Mouse (Mus musculus): ENCODE data around the gene V1ra8. TPM values are rescaled to one million over a fixed set of nuclear protein-coding genes. Genes with fewer than 3 reads are reported as not detected.
"Not testable (repeated sequence)": the region's sequence is repeated elsewhere in the genome, so short reads cannot be mapped to it uniquely, and the experiment has no call there.

V1ra8 gene
- polyA plus RNA-seq (2015; fragmentation: Nextera tagmentation; extraction: Ambion mirVana), result not detected in 2 replicates

- WGBS (ENCODE audit: insufficient replicate concordance), result 45% methylated on average over 2 of the region's 2 CpGs
- not testable (repeated sequence) for H3K9me3 ChIP-seq (replicated peaks; ENCODE audit: control insufficient read depth, low read length); H3K4me3 ChIP-seq (ENCODE audit: low read depth, low read length); H3K27ac ChIP-seq (ENCODE audit: low read length); H3K36me3 ChIP-seq (ENCODE audit: control insufficient read depth, insufficient read depth); H3K4me2 ChIP-seq (ENCODE audit: low read depth, low read length); H3K9ac ChIP-seq (ENCODE audit: low read depth, low read length); H3K4me1 ChIP-seq (ENCODE audit: control insufficient read depth, low read depth, low read length); H3K27me3 ChIP-seq (ENCODE audit: control insufficient read depth, insufficient read depth, low read depth, low read length); ATAC-seq (ENCODE audit: low read depth)
Measured at GRCm38 (mm10) chr6:90202493-90202892, at the start of gene V1ra8. Gene V1ra8 (plus strand): TSS chr6:90202793.

GRCm38 (mm10) chr6:90160139-90160538, 42.5 kb upstream of the V1ra8 start:
- Histone ChIP-seq H3K9ac (ENCODE audit: low read depth, low read length) (no peak overlapping the region), H3K4me1 (ENCODE audit: control insufficient read depth, low read depth, low read length) (no peaks in the 10 kb centered on the region), H3K4me3 (ENCODE audit: low read depth, low read length) (no peak overlapping the region), H3K9me3 (replicated peaks; ENCODE audit: control insufficient read depth, low read length) (no peaks in the 10 kb centered on the region), H3K4me2 (ENCODE audit: low read depth, low read length) (no peak overlapping the region), H3K27ac (ENCODE audit: low read length) (no peak overlapping the region), H3K36me3 (ENCODE audit: control insufficient read depth, insufficient read depth) (no peaks in the 10 kb centered on the region), H3K27me3 (ENCODE audit: control insufficient read depth, insufficient read depth, low read depth, low read length) (no peaks in the 10 kb centered on the region)
- 66% methylated on average over 3 of the region's 3 CpGs for WGBS (ENCODE audit: insufficient replicate concordance)
- no peak for ATAC-seq (ENCODE audit: low read depth)

GRCm38 (mm10) chr6:90174508-90174907, 28.1 kb upstream of the V1ra8 start, which contains the start of gene Vmn1r52:
Gene Vmn1r52 (plus strand): TSS chr6:90174808.
- Histone ChIP-seq H3K27ac (ENCODE audit: low read length) (no peak within 1 kb of the TSS), H3K27me3 (ENCODE audit: control insufficient read depth, insufficient read depth, low read depth, low read length) (no peaks in the 10 kb centered on the region), H3K4me3 (ENCODE audit: low read depth, low read length) (no peak within 1 kb of the TSS), H3K4me1 (ENCODE audit: control insufficient read depth, low read depth, low read length) (no peaks in the 10 kb centered on the region), H3K9ac (ENCODE audit: low read depth, low read length) (no peak within 1 kb of the TSS), H3K36me3 (ENCODE audit: control insufficient read depth, insufficient read depth) (no peaks in the 10 kb centered on the region), H3K4me2 (ENCODE audit: low read depth, low read length) (no peak within 1 kb of the TSS), H3K9me3 (replicated peaks; ENCODE audit: control insufficient read depth, low read length) (no peaks in the 10 kb centered on the region)
- WGBS (ENCODE audit: insufficient replicate concordance), result 35% methylated on average over 2 of the region's 2 CpGs
- ATAC-seq (ENCODE audit: low read depth), result no peak

- WGBS (ENCODE audit: insufficient replicate concordance), result 53% methylated on average over 1 of the region's 1 CpGs
- no peaks in the 10 kb centered on the region for H3K9me3 ChIP-seq (replicated peaks; ENCODE audit: control insufficient read depth, low read length)
- ATAC-seq (ENCODE audit: low read depth), result no peak
- H3K4me3 ChIP-seq (ENCODE audit: low read depth, low read length), result no peak within 1 kb of the TSS
- no peak within 1 kb of the TSS for H3K9ac ChIP-seq (ENCODE audit: low read depth, low read length)
- no peaks in the 10 kb centered on the region for H3K27me3 ChIP-seq (ENCODE audit: control insufficient read depth, insufficient read depth, low read depth, low read length)
- H3K36me3 ChIP-seq (ENCODE audit: control insufficient read depth, insufficient read depth), result no peaks in the 10 kb centered on the region
- no peak within 1 kb of the TSS for H3K4me2 ChIP-seq (ENCODE audit: low read depth, low read length)
- H3K27ac ChIP-seq (ENCODE audit: low read length), result no peak within 1 kb of the TSS
- H3K4me1 ChIP-seq (ENCODE audit: control insufficient read depth, low read depth, low read length), result no peaks in the 10 kb centered on the region
Measured at GRCm38 (mm10) chr6:90224338-90224737, 21.7 kb downstream of the V1ra8 start, which contains the start of gene Vmn1r53. Gene Vmn1r53 (minus strand): TSS chr6:90224438.

GRCm38 (mm10) chr6:90232114-90232513, 29.5 kb downstream of the V1ra8 start:
- H3K9me3 ChIP-seq (replicated peaks; ENCODE audit: control insufficient read depth, low read length); H3K27me3 ChIP-seq (ENCODE audit: control insufficient read depth, insufficient read depth, low read depth, low read length); H3K27ac ChIP-seq (ENCODE audit: low read length); H3K9ac ChIP-seq (ENCODE audit: low read depth, low read length); H3K4me1 ChIP-seq (ENCODE audit: control insufficient read depth, low read depth, low read length); H3K4me2 ChIP-seq (ENCODE audit: low read depth, low read length); H3K4me3 ChIP-seq (ENCODE audit: low read depth, low read length); ATAC-seq (ENCODE audit: low read depth); H3K36me3 ChIP-seq (ENCODE audit: control insufficient read depth, insufficient read depth): not testable (repeated sequence)
- WGBS (ENCODE audit: insufficient replicate concordance), result 66% methylated on average over 4 of the region's 4 CpGs

GRCm38 (mm10) chr6:90232681-90233080, 30.1 kb downstream of the V1ra8 start:
- H3K4me1 ChIP-seq (ENCODE audit: control insufficient read depth, low read depth, low read length), result no peaks in the 10 kb centered on the region
- H3K4me3 ChIP-seq (ENCODE audit: low read depth, low read length), result no peak overlapping the region
- H3K4me2 ChIP-seq (ENCODE audit: low read depth, low read length), result no peak overlapping the region
- ATAC-seq (ENCODE audit: low read depth), result no peak
- no peak overlapping the region for H3K27ac ChIP-seq (ENCODE audit: low read length)
- H3K9me3 ChIP-seq (replicated peaks; ENCODE audit: control insufficient read depth, low read length), result no peaks in the 10 kb centered on the region
- no peak overlapping the region for H3K9ac ChIP-seq (ENCODE audit: low read depth, low read length)
- 47% methylated on average over 27 of the region's 27 CpGs for WGBS (ENCODE audit: insufficient replicate concordance)
- no peaks in the 10 kb centered on the region for H3K27me3 ChIP-seq (ENCODE audit: control insufficient read depth, insufficient read depth, low read depth, low read length)
- H3K36me3 ChIP-seq (ENCODE audit: control insufficient read depth, insufficient read depth), result no peaks in the 10 kb centered on the region

GRCm38 (mm10) chr6:90244019-90244418, 41.4 kb downstream of the V1ra8 start:
- Histone ChIP-seq H3K36me3 (ENCODE audit: control insufficient read depth, insufficient read depth) (no peaks in the 10 kb centered on the region), H3K9me3 (replicated peaks; ENCODE audit: control insufficient read depth, low read length) (no peaks in the 10 kb centered on the region), H3K27me3 (ENCODE audit: control insufficient read depth, insufficient read depth, low read depth, low read length) (no peaks in the 10 kb centered on the region), H3K4me3 (ENCODE audit: low read depth, low read length) (no peak overlapping the region), H3K9ac (ENCODE audit: low read depth, low read length) (no peak overlapping the region), H3K27ac (ENCODE audit: low read length) (no peak overlapping the region), H3K4me2 (ENCODE audit: low read depth, low read length) (no peak overlapping the region), H3K4me1 (ENCODE audit: control insufficient read depth, low read depth, low read length) (no peaks in the 10 kb centered on the region)
- no peak for ATAC-seq (ENCODE audit: low read depth)
- WGBS (ENCODE audit: insufficient replicate concordance), result 51% methylated on average over 3 of the region's 3 CpGs

- H3K9me3 ChIP-seq (replicated peaks; ENCODE audit: control insufficient read depth, low read length), result no peaks in the 10 kb centered on the region
- no peaks in the 10 kb centered on the region for H3K4me1 ChIP-seq (ENCODE audit: control insufficient read depth, low read depth, low read length)
- ATAC-seq (ENCODE audit: low read depth), result no peak
- H3K27me3 ChIP-seq (ENCODE audit: control insufficient read depth, insufficient read depth, low read depth, low read length), result no peaks in the 10 kb centered on the region
- H3K4me2 ChIP-seq (ENCODE audit: low read depth, low read length), result no peak within 1 kb of the TSS
- H3K36me3 ChIP-seq (ENCODE audit: control insufficient read depth, insufficient read depth), result no peaks in the 10 kb centered on the region
- H3K9ac ChIP-seq (ENCODE audit: low read depth, low read length), result no peak within 1 kb of the TSS
- no peak within 1 kb of the TSS for H3K4me3 ChIP-seq (ENCODE audit: low read depth, low read length)
- H3K27ac ChIP-seq (ENCODE audit: low read length), result no peak within 1 kb of the TSS
- 42% methylated on average over 1 of the region's 1 CpGs for WGBS (ENCODE audit: insufficient replicate concordance)
Measured at GRCm38 (mm10) chr6:90246000-90246399, 43.4 kb downstream of the V1ra8 start, which contains the start of gene Vmn1r54. Gene Vmn1r54 (plus strand): TSS chr6:90246300.

Data from liver, embryonic 16.5 days (tissue).